Mouse (Mus musculus) megakaryocyte, embryonic 14.5 days (primary cell): ENCODE measurements around the gene Fos.

Experiments
- FLI1 ChIP-seq: IDR thresholded peaks from 2 replicates; pipeline ENCODE4 v1.6.1; 2012; ENCODE audit warnings: low read length, inconsistent platforms, mixed read lengths
- GATA1 ChIP-seq: IDR thresholded peaks from 3 replicates; pipeline ENCODE4 v1.6.1; 2012; ENCODE audit warnings: mixed read lengths, low read length, inconsistent platforms, borderline replicate concordance

GRCm38 (mm10) chr12:85426126-85426525 is 47.6 kb upstream of the Fos start:
- TF ChIP-seq GATA1 (no peak), FLI1 (no peak)
